Mouse (Mus musculus): ENCODE data around the gene Bak1.
A peak's percentile ranks its signal among the peaks of the same experiment; 100 is the strongest.

The Bak1 gene

GRCm38 (mm10) chr17:27021736-27022135, 7.1 kb downstream of the Bak1 start:
- DNase-seq (ENCODE audit: low read depth, low spot score) = no peak

DNA sequence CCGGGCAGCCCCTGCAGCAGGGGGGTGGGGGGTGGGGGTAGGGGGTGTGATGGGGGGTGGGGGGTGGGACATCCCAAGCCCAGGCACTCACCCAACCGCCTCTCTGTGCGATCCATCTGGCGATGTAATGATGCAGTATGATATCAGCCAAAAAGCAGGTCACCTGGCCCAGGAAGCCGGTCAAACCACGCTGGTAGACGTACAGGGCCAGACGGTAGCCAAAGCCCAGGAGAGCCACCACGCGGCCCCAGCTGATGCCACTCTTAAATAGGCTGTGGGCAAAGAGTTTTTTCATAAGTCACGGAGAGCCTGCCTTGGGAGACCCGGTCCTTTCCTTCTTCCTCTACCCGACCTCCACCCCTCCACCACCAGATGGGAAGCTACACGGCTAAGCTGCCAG, 7.7 kb downstream of the Bak1 start:
- no peak for DNase-seq (ENCODE audit: low read depth, low spot score)

DNA sequence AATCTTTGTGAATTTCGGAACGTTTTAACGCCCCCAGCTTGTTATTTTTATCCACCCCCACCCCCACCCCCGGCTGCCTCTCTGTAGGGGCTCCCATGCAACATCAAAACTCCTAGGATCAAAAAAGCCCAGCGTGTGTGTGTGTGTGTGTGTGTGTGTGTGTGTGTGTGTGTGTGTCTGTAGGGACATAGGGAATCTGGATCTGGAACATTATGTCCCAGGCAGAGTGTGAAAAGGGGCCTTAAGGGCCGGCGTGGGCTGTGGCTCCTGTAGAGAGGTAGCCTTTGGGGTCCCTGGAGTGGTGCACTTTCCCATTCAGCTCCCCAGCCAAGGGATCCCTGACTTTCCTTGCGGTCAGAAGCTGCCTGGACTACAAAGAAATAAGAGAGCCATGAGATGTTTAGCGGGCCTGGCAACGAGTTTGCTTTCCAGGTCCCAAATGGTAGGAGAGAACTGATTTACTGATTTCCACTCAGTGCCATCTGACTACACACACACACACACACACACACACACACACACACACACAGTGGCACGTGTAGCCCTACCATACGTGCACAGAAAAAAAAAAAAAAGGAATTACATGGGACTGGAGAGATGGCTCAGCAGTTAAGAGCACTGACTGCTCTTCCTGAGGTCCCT, 10.1 kb downstream of the Bak1 start:
- no peak for DNase-seq (ENCODE audit: low read depth, low spot score)

DNA sequence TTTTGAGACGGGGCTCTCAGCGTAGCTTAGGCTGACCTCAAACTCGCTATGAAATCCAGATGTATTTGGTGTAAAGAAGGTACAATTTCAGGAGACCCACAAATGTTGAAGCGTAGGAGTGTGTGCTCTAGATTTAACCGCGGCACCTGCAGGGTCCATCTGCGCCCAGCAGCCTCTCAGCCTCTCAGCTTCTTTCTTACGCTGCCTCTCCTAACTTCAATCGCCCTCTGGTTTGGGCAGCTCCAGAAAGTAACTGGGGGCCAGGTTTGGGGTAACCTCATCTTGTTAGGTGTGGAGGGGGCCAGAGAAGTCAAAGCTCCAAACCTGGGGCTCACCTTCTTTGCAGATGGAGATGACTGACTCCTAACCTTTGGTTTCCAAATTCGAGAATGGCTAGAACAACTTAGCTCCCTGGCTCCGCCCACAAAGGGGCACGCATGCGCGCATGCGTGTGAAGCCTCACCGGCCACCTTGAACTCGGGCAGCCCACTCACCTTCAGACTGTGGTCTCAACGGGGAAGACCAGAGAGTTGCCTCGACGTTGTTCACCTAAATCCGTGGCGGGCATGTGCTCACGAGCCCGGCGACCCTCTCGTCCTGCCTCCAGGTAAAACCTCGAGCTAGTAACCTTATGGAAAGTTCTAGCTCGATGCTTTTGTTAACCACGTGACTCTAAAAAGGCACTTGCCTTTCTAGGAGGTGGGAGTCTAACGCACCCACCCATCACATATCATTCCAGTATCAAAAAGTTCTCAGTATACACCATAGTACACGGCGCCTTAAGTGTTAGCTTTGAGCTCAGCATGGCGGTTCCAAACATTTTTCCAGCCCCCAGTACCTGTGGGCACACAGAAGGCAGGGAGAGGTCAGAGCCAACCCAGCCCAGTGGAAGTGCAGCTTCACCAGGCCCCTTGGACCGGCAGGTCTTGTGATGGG, 11.0 kb downstream of the Bak1 start:
- DNase-seq (ENCODE audit: low read depth, low spot score) = peak; percentile 91

- DNase-seq (ENCODE audit: low read depth, low spot score) = no peak
These were observed 15.9 kb downstream of the Bak1 start for GRCm38 (mm10) chr17:27012909-27013308.

DNA sequence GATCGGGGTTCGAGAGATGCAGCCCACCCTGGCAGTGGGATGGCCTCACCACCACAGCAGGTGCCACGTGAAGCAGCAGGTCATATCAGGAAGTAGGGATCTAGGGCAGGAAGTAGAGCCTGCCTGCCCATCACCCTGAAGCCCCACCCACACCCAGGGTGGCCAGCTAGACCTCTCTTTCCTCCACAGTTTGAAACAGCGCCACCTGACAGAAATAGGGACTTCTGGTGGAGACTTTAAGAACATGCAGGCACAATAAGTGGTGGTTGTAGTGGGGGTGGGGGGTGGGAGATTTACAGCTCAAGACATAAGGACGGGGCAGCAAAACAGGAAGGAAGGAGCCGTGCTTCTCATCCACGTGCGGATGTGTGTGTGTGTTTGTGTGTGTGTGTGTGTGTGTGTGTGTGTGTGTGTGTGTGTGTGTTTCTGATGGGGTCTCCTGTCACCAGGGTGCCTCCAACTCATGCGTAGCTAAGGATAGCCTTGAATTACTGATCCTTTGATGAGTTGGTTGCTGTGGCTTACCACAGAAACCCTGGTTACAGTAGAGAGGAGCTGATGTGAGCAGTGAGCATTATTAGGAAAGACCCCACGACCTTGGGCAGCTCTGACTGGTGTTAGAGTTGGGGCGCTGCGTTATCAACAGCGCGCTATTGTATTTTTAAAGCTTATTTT, 16.7 kb downstream of the Bak1 start:
- DNase-seq (ENCODE audit: low read depth, low spot score) = no peak

GRCm38 (mm10) chr17:27011167-27011566, 17.6 kb downstream of the Bak1 start:
- DNase-seq (ENCODE audit: low read depth, low spot score) = no peak

DNA sequence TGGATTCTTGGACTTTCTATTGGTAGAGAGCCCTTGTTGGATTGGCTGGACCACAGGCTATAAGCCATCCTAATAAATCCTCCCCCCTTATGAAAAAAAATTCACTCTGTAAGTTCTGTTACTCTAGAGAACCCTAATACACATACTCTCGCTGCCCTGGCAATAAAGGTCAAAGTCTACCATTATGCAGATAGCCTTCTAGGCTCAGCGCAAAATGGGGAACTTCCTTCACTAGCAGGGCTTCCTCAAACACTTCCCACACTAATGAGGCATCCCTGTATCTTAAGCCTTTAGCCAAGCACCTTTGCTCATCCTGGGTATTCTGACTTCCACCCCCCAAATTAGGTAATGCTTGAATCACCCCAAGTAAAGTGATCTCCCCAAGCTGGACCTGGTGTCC, 20.5 kb downstream of the Bak1 start:
- no peak for DNase-seq (ENCODE audit: low read depth, low spot score)

- DNase-seq (ENCODE audit: low read depth, low spot score) = no peak
These were observed 23.2 kb downstream of the Bak1 start for GRCm38 (mm10) chr17:27005644-27006043.

- DNase-seq (ENCODE audit: low read depth, low spot score) = no peak
These were observed 23.8 kb downstream of the Bak1 start for GRCm38 (mm10) chr17:27004903-27005485.

DNA sequence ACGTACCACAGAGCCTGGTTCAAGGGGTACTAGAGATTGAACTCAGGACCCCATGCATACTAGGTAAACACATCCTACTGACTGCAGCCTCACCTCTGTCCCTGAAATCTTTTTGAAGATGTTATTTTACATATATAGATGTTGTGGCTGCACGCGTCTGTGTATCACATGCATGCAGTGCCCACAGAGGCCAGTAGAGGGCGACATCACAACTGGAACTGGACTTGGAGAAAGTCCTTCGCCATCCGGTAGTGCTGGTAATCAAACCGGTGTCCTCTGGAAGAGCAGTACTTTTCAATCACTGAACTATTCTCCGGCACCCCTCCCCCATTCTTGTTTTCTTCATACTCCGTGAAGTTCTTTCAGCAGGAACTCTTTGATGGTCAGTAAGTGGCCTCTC, 24.4 kb downstream of the Bak1 start:
- DNase-seq (ENCODE audit: low read depth, low spot score) = no peak

GRCm38 (mm10) chr17:27001889-27002288, 26.9 kb downstream of the Bak1 start:
- DNase-seq (ENCODE audit: low read depth, low spot score) = no peak

- DNase-seq (ENCODE audit: low read depth, low spot score) = peak; percentile 70
These were observed 27.7 kb downstream of the Bak1 start for GRCm38 (mm10) chr17:27001151-27001550.

GRCm38 (mm10) chr17:26999996-27000395, 28.8 kb downstream of the Bak1 start:
- no peak for DNase-seq (ENCODE audit: low read depth, low spot score)

DNA sequence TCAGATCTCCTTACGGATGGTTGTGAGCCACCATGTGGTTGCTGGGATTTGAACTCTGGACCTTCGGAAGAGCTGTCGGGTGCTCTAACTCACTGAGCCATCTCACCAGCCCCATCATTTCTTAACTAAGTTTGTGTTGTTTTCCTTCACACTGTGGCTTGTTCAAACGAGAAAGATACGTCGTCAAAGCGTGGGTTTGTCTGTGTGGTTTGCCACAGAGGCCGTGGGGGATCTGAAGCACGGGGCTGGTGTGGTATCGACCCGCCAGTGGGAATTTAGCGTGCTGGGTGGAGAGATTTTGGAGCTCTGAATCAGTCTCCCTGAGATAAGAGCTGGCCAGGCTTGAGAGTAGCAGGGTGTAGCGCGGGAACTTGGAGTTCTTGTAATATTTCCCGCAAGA, 30.5 kb downstream of the Bak1 start:
- DNase-seq (ENCODE audit: low read depth, low spot score) = no peak

DNA sequence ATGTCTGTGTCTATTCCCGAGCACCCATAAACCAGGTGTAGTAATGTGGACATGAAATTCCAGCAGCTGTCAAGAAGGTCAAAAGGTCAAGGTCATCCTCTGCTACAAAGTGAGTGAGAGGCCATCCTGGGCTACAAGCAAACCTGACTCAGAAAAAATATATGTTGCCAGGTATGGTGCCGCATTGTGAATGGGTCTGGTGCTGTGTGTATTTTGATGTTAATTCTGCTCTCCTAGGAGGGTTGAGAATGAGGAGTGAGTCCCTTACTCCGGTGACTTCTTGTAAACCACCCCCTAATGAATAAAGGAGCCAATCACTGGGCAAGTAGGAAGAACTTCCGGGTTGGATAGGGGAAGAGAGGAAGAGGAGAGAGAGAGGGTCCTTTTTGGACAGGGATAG, 31.1 kb downstream of the Bak1 start:
- no peak for DNase-seq (ENCODE audit: low read depth, low spot score)

GRCm38 (mm10) chr17:26995562-26995961, 33.2 kb downstream of the Bak1 start:
- no peak for DNase-seq (ENCODE audit: low read depth, low spot score)

GRCm38 (mm10) chr17:26995006-26995405, 33.8 kb downstream of the Bak1 start:
- DNase-seq (ENCODE audit: low read depth, low spot score) = no peak

DNA sequence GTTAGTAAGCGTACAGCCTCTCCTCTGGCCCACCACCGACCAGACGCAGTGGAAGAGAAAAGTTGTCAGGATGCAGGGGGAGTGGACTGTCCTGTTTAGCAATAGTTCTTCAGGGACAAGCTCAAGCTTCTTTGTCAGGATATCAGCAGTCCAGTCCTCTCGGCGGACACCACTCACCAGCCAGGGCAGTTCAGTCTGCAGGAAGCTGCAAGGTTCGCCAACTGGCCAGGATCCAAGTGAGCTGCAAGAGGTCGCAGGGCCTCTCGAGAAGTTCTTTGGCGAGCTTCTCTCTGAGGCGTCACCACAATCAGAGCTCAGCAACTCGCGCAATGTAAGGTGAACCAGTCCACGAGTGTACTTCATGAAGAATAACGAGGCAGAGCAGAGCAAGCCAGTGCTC, 34.4 kb downstream of the Bak1 start:
- no peak for DNase-seq (ENCODE audit: low read depth, low spot score)

GRCm38 (mm10) chr17:26990521-26990920, 38.3 kb downstream of the Bak1 start:
- DNase-seq (ENCODE audit: low read depth, low spot score) = no peak

- no peak for DNase-seq (ENCODE audit: low read depth, low spot score)
These were observed 43.2 kb downstream of the Bak1 start for GRCm38 (mm10) chr17:26985503-26986179.

DNA sequence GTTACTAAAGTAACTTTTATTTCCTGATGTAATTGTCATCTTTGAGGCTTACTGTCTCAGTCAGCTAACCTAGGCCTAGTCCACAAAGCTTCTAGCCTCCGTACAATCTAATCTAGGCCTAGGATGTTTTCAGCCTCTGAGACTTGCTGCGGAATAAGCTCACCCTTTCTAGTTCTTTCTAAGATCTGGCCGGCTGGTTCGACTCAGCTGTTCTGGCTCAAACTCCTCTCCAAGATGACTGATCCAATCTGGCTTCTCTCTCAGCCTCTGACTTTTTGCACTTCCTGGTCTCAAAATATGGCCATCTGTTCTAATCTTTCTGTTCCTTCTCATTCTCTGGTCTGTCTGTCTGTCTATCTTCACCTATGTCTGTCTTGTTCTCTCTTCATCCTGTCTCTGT, 45.4 kb downstream of the Bak1 start:
- DNase-seq (ENCODE audit: low read depth, low spot score) = no peak

All from WW6 (cell line).